Mouse (Mus musculus) ES-E14 (cell line): Measurements from ENCODE around the gene Slc25a39.

ENCODE experiments used
- CHD2 ChIP-seq: IDR thresholded peaks from 2 replicates; pipeline ENCODE4 v1.6.1; 2014; ENCODE audit warnings: mild to moderate bottlenecking, low read depth, low read length, inconsistent platforms
- HCFC1 ChIP-seq: IDR thresholded peaks from 2 replicates; pipeline ENCODE4 v1.6.1; 2012; ENCODE audit warnings: low read length, inconsistent platforms, borderline replicate concordance; ENCODE audit not compliant: insufficient read depth
- ZC3H11A ChIP-seq: IDR thresholded peaks from 2 replicates; pipeline ENCODE4 v1.6.1; 2012; ENCODE audit warnings: low read depth, mild to moderate bottlenecking, inconsistent platforms, low read length, borderline replicate concordance
- ZNF384 ChIP-seq: IDR thresholded peaks from 2 replicates; pipeline ENCODE4 v1.6.1; 2012; ENCODE audit warnings: low read depth, low read length, inconsistent platforms

- no peak for TF ChIP-seq ZC3H11A
- TF ChIP-seq HCFC1, result no peak
- TF ChIP-seq CHD2, result no peak
- no peak for TF ChIP-seq ZNF384
These were observed 31.4 kb downstream of the Slc25a39 start for GRCm38 (mm10) chr11:102376196-102376835.
